Mouse (Mus musculus): ENCODE data around the gene Sgsm2. TPM values are rescaled to one million over a fixed set of nuclear protein-coding genes. Genes with fewer than 3 reads are reported as not detected.
"Not testable (repeated sequence)": the region's sequence is repeated elsewhere in the genome, so short reads cannot be mapped to it uniquely, and the experiment has no call there.

Gene Sgsm2
- polyA plus RNA-seq, 1 experiment from 2014 or later = 4.2 TPM

DNA sequence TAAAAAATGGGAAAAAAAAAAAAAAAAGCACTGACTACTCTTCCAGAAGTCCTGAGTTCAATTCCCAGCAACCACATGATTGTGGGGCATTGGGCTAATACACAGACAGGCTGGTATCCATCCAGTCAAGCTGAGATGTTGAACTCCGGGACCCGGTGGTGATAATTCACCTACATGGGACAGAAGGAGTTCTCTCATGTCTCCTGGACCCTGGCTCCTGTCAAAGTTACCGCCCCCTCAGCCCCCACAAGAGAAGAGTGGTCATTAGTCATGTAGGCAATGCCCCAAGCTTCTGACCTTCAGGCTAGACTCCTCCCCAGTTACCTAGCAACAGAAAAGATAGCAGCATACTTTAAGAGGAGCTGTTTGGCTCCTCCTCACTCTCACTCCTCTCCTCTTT, 85.8 kb downstream of the Sgsm2 start:
- H3K9ac ChIP-seq (ENCODE audit: low read depth, low read length); ATAC-seq; H3K9me3 ChIP-seq (ENCODE audit: control insufficient read depth, low read length); H3K27ac ChIP-seq (ENCODE audit: low read length); H3K4me2 ChIP-seq (ENCODE audit: low read depth, low read length); H3K36me3 ChIP-seq (ENCODE audit: control insufficient read depth, insufficient read depth, low read length); H3K27me3 ChIP-seq (replicated peaks; ENCODE audit: control insufficient read depth, insufficient read depth, low read length); H3K4me3 ChIP-seq (ENCODE audit: low read length); H3K4me1 ChIP-seq (ENCODE audit: control insufficient read depth, insufficient read depth, low read length): not testable (repeated sequence)
- 38% methylated on average over 3 of the region's 3 CpGs for WGBS

DNA sequence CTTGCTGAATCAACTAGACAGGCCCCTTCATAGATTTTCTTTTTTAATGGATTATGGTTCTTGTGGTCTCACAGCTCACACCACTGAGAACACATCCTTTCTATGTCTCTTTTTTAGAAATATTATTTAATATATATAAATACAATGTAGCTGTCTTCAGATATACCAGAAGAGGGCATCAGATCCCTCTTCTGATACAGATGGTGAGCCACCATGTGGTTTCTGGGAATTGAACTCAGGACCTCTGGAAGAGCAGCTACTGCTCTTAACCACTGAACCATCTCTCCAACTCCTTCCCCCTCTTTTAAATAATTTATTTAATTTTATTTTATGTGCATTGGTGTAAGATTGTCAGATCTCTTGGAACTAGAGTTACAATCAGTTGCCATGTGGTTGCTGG, 86.7 kb downstream of the Sgsm2 start:
- no peak overlapping the region for H3K9ac ChIP-seq (ENCODE audit: low read depth, low read length)
- H3K4me1 ChIP-seq (ENCODE audit: control insufficient read depth, insufficient read depth, low read length) = no peaks in the 10 kb centered on the region
- no peak for ATAC-seq
- H3K27me3 ChIP-seq (replicated peaks; ENCODE audit: control insufficient read depth, insufficient read depth, low read length) = no peaks in the 10 kb centered on the region
- H3K36me3 ChIP-seq (ENCODE audit: control insufficient read depth, insufficient read depth, low read length) = peaks cover 5% of the 10 kb centered on the region; the same call in 1 of the 2 replicates
- H3K27ac ChIP-seq (ENCODE audit: low read length) = no peak overlapping the region
- H3K4me2 ChIP-seq (ENCODE audit: low read depth, low read length) = no peak overlapping the region
- H3K9me3 ChIP-seq (ENCODE audit: control insufficient read depth, low read length) = no peaks in the 10 kb centered on the region
- no peak overlapping the region for H3K4me3 ChIP-seq (ENCODE audit: low read length)

DNA sequence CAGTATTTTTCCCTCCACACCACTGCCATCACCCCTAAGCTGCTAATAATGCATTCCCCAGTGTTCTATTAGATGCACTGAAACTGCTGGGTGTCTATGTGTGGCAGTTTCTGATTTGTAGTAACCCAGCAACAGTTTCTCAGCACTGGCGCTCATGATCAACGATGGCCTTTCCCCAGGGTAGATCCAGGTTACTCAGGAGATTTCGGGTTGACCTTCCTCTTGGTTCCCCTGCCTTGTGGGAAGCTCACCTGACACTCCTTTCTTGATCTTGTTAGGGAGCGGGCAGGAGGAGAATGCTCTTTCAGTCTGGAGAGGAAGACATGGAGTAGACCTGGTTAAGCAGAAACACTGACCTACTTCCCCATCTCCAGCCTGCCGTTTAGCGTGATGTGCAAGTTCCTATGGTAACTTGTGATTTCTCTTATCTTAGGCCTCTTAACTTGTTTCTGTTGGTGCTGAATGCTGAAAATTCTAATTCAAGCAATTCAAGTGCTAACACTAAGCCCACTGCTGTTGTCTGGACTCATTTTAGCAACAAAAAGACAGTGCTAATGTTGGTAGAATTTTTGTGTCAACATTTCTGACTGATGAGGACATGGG, 88.5 kb downstream of the Sgsm2 start:
- Histone ChIP-seq H3K36me3 (ENCODE audit: control insufficient read depth, insufficient read depth, low read length) (peaks cover 5% of the 10 kb centered on the region; the same call in 1 of the 2 replicates), H3K4me2 (ENCODE audit: low read depth, low read length) (no peak overlapping the region), H3K27ac (ENCODE audit: low read length) (no peak overlapping the region), H3K9me3 (ENCODE audit: control insufficient read depth, low read length) (no peaks in the 10 kb centered on the region), H3K27me3 (replicated peaks; ENCODE audit: control insufficient read depth, insufficient read depth, low read length) (no peaks in the 10 kb centered on the region), H3K4me3 (ENCODE audit: low read length) (no peak overlapping the region), H3K9ac (ENCODE audit: low read depth, low read length) (no peak overlapping the region), H3K4me1 (ENCODE audit: control insufficient read depth, insufficient read depth, low read length) (no peaks in the 10 kb centered on the region)
- ATAC-seq = no peak
- 90% methylated on average over 6 of the region's 6 CpGs for WGBS

DNA sequence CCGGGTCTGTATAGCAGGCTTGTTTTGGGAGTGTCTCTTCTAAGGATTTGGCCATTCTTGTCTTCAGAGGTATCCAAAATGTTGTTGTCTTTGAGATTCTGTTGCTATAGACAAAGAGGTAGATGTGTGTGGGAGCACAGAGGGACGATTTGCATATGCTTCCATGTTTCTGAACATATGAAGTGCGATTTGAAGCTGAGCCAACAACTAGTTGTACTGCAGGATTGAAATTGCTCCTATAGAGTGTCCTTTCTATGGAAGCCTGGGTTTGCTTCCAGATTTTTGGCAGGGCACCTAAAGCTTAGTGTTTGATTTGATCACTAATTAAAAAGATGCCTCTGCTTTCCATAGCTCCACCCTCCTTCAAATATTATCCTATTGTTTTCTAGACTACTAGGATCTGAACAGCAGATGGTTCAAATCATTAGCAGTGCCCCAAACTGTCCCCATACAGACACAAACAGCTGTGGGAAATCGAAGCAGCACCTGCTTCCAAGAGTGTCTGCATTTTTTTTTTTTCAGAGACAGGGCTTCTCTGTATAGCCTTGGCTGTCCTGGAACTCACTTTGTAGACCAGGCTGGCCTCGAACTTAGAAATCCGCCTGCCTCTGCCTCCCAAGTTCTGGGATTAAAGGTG, 89.5 kb downstream of the Sgsm2 start:
- no peak for ATAC-seq
- no peaks in the 10 kb centered on the region for H3K4me1 ChIP-seq (ENCODE audit: control insufficient read depth, insufficient read depth, low read length)
- no peaks in the 10 kb centered on the region for H3K9me3 ChIP-seq (ENCODE audit: control insufficient read depth, low read length)
- no peak overlapping the region for H3K9ac ChIP-seq (ENCODE audit: low read depth, low read length)
- peaks cover 5% of the 10 kb centered on the region; the same call in 1 of the 2 replicates for H3K36me3 ChIP-seq (ENCODE audit: control insufficient read depth, insufficient read depth, low read length)
- WGBS = 93% methylated on average over 6 of the region's 6 CpGs
- H3K27ac ChIP-seq (ENCODE audit: low read length) = no peak overlapping the region
- no peak overlapping the region for H3K4me3 ChIP-seq (ENCODE audit: low read length)
- H3K27me3 ChIP-seq (replicated peaks; ENCODE audit: control insufficient read depth, insufficient read depth, low read length) = no peaks in the 10 kb centered on the region
- no peak overlapping the region for H3K4me2 ChIP-seq (ENCODE audit: low read depth, low read length)

- no peak overlapping the region for H3K9ac ChIP-seq (ENCODE audit: low read depth, low read length)
- H3K9me3 ChIP-seq (ENCODE audit: control insufficient read depth, low read length) = no peaks in the 10 kb centered on the region
- no peaks in the 10 kb centered on the region for H3K27me3 ChIP-seq (replicated peaks; ENCODE audit: control insufficient read depth, insufficient read depth, low read length)
- no peak overlapping the region for H3K4me3 ChIP-seq (ENCODE audit: low read length)
- WGBS = 80% methylated on average over 3 of the region's 3 CpGs
- no peak overlapping the region for H3K4me2 ChIP-seq (ENCODE audit: low read depth, low read length)
- ATAC-seq = no peak
- no peaks in the 10 kb centered on the region for H3K4me1 ChIP-seq (ENCODE audit: control insufficient read depth, insufficient read depth, low read length)
- H3K27ac ChIP-seq (ENCODE audit: low read length) = no peak overlapping the region
- peaks cover 5% of the 10 kb centered on the region; the same call in 1 of the 2 replicates for H3K36me3 ChIP-seq (ENCODE audit: control insufficient read depth, insufficient read depth, low read length)
Measured at GRCm38 (mm10) chr11:74804081-74804627, 92.7 kb downstream of the Sgsm2 start.

GRCm38 (mm10) chr11:74800658-74801057, 96.2 kb downstream of the Sgsm2 start:
- 80% methylated on average over 4 of the region's 4 CpGs for WGBS
- Histone ChIP-seq H3K9ac (ENCODE audit: low read depth, low read length) (no peak overlapping the region), H3K27ac (ENCODE audit: low read length) (no peak overlapping the region), H3K27me3 (replicated peaks; ENCODE audit: control insufficient read depth, insufficient read depth, low read length) (no peaks in the 10 kb centered on the region), H3K9me3 (ENCODE audit: control insufficient read depth, low read length) (no peaks in the 10 kb centered on the region), H3K4me2 (ENCODE audit: low read depth, low read length) (no peak overlapping the region), H3K4me3 (ENCODE audit: low read length) (no peak overlapping the region), H3K4me1 (ENCODE audit: control insufficient read depth, insufficient read depth, low read length) (no peaks in the 10 kb centered on the region), H3K36me3 (ENCODE audit: control insufficient read depth, insufficient read depth, low read length) (peaks cover 11% of the 10 kb centered on the region; the same call in 1 of the 2 replicates)
- no peak for ATAC-seq

Small RNA genes lying within 50 kb of the gene (microRNA-seq; reads per million reads assigned to microRNA genes)
- gene Mir6926 = not detected

Other genes with a start within 250 kb of the Sgsm2 start
- 57.0 and 66.0 TPM in 2 replicates for gene Cluh, start 247.6 kb downstream of the Sgsm2 start, polyA plus RNA-seq (2015; fragmentation: Nextera tagmentation; extraction: Ambion mirVana)
- 33.5 and 33.8 TPM in 2 replicates for gene Pafah1b1, start 172.4 kb downstream of the Sgsm2 start, polyA plus RNA-seq (2015; fragmentation: Nextera tagmentation; extraction: Ambion mirVana)
- gene Mettl16, start 126.2 kb downstream of the Sgsm2 start, polyA plus RNA-seq (2015; fragmentation: Nextera tagmentation; extraction: Ambion mirVana) = 36.2 and 41.4 TPM in 2 replicates
- gene Mnt, start 66.1 kb downstream of the Sgsm2 start, polyA plus RNA-seq (2015; fragmentation: Nextera tagmentation; extraction: Ambion mirVana) = 3.1 and 4.0 TPM in 2 replicates
- 44.0 and 48.1 TPM in 2 replicates for gene Tsr1, start 1.0 kb upstream of the Sgsm2 start, polyA plus RNA-seq (2015; fragmentation: Nextera tagmentation; extraction: Ambion mirVana)
- 10.7 and 11.4 TPM in 2 replicates for gene Smg6, start 28.8 kb upstream of the Sgsm2 start, polyA plus RNA-seq (2015; fragmentation: Nextera tagmentation; extraction: Ambion mirVana)
- 18.0 and 19.6 TPM in 2 replicates for gene Srr, start 28.9 kb upstream of the Sgsm2 start, polyA plus RNA-seq (2015; fragmentation: Nextera tagmentation; extraction: Ambion mirVana)

All from intestine, embryonic 16.5 days (tissue).